ENCODE assay signal across 16 mouse cellular contexts in genomic region chr6:86053594-86053993, GRCm38 (mm10). TPM values are rescaled to one million over a fixed set of nuclear protein-coding genes. Genes with fewer than 3 reads are reported as not detected.
DNase-seq lines count a peak whose midpoint lies in the region; ATAC-seq and TF ChIP-seq lines count a peak whose summit lies in the region.
"Had no signal": no experiment of that assay in that cellular context is flagged by ENCODE, and none has a peak within 500 bp of the region (broad histone marks: within the 10 kb centered on the region; RNA-seq: fewer than 3 reads in every experiment).

No protein-coding gene starts in this region.

- no peaks in the 10 kb centered on the region for H3K27me3 ChIP-seq in heart, embryonic 16.5 days (ENCODE audit: control insufficient read depth, insufficient read depth, low read length)
- no peaks in the 10 kb centered on the region for H3K27me3 ChIP-seq in forebrain, embryonic 15.5 days
- H3K27me3 ChIP-seq in liver, embryonic 12.5 days (replicated peaks), result peaks cover 16% of the 10 kb centered on the region; the same call in 1 of the 2 replicates
- H3K27me3 ChIP-seq in midbrain, postnatal 0 days (ENCODE audit: insufficient read depth, low read length), result no peaks in the 10 kb centered on the region
- no peaks in the 10 kb centered on the region for H3K27me3 ChIP-seq in thymus, adult 2 months (ENCODE audit: control insufficient read depth, insufficient read depth, low read length)

- 50% methylated on average over 5 of the region's 5 CpGs for WGBS in heart, embryonic 16.5 days
- 50% methylated on average over 5 of the region's 5 CpGs for WGBS in forebrain, embryonic 15.5 days
- WGBS in liver, embryonic 12.5 days (ENCODE audit: insufficient replicate concordance), result 27% methylated on average over 5 of the region's 5 CpGs
- 44% methylated on average over 5 of the region's 5 CpGs for WGBS in midbrain, postnatal 0 days
- 89% methylated on average over 5 of the region's 5 CpGs for WGBS in thymus, adult 2 months

- H3K27ac ChIP-seq in heart, embryonic 16.5 days (ENCODE audit: low read length), result no peak overlapping the region
- H3K27ac ChIP-seq in forebrain, embryonic 15.5 days (replicated peaks), result peak overlapping the region; percentile 94
- H3K27ac ChIP-seq in liver, embryonic 12.5 days, result peak overlapping the region; percentile 26; the same call in 1 of the 2 replicates
- H3K27ac ChIP-seq in midbrain, postnatal 0 days (ENCODE audit: low read depth, low read length), result peak overlapping the region; percentile 98
- no peak overlapping the region for H3K27ac ChIP-seq in thymus, adult 2 months (ENCODE audit: control insufficient read depth, insufficient read depth, low read length)

- ATAC-seq in heart, embryonic 16.5 days (replicated peaks; ENCODE audit: extremely low read depth, insufficient read depth, low FRiP score), result 0 out of 2 replicates have a peak, but pooled peaks have one; percentile 32
- ATAC-seq in forebrain, embryonic 15.5 days (replicated peaks), result no peak
- peak; percentile 79 for ATAC-seq in liver, embryonic 12.5 days
- ATAC-seq in midbrain, postnatal 0 days (ENCODE audit: low FRiP score), result no peak
- ATAC-seq: activated CD4-positive, CD25-positive, alpha-beta regulatory T cell, adult 4 months had no signal

- H3K4me1 ChIP-seq in heart, embryonic 16.5 days (ENCODE audit: control insufficient read depth, insufficient read depth, low read length), result peaks cover 5% of the 10 kb centered on the region; the same call in 1 of the 2 replicates
- H3K4me1 ChIP-seq in forebrain, embryonic 15.5 days, result peaks cover 84% of the 10 kb centered on the region
- H3K4me1 ChIP-seq in liver, embryonic 12.5 days, result peaks cover 42% of the 10 kb centered on the region
- H3K4me1 ChIP-seq in midbrain, postnatal 0 days (ENCODE audit: insufficient read depth, low read length), result peaks cover 26% of the 10 kb centered on the region
- H3K4me1 ChIP-seq in thymus, adult 2 months (replicated peaks; ENCODE audit: control insufficient read depth, insufficient read depth, low read length), result no peaks in the 10 kb centered on the region

- no peak overlapping the region for H3K9ac ChIP-seq in heart, embryonic 16.5 days (ENCODE audit: low read length)
- H3K9ac ChIP-seq in forebrain, embryonic 15.5 days (replicated peaks), result peak overlapping the region; percentile 32
- peak overlapping the region; percentile 14; the same call in 1 of the 2 replicates for H3K9ac ChIP-seq in liver, embryonic 12.5 days
- peak overlapping the region; percentile 2; the same call in 1 of the 2 replicates for H3K9ac ChIP-seq in midbrain, postnatal 0 days (replicated peaks; ENCODE audit: low read length, poor library complexity, severe bottlenecking)

- H3K9me3 ChIP-seq in heart, embryonic 16.5 days (replicated peaks; ENCODE audit: control insufficient read depth, low read length), result no peaks in the 10 kb centered on the region
- H3K9me3 ChIP-seq in forebrain, embryonic 15.5 days, result no peaks in the 10 kb centered on the region
- no peaks in the 10 kb centered on the region for H3K9me3 ChIP-seq in liver, embryonic 12.5 days (replicated peaks)
- H3K9me3 ChIP-seq in midbrain, postnatal 0 days (ENCODE audit: low read length), result no peaks in the 10 kb centered on the region
- H3K9me3 ChIP-seq: G1E had no signal

- H3K4me3 ChIP-seq in heart, embryonic 16.5 days (ENCODE audit: low read length), result no peak overlapping the region
- H3K4me3 ChIP-seq in forebrain, embryonic 15.5 days, result no peak overlapping the region
- no peak overlapping the region for H3K4me3 ChIP-seq in liver, embryonic 12.5 days
- H3K4me3 ChIP-seq in midbrain, postnatal 0 days (ENCODE audit: low read depth, low read length), result no peak overlapping the region
- no peak overlapping the region for H3K4me3 ChIP-seq in thymus, adult 2 months (ENCODE audit: control insufficient read depth, insufficient read depth, low read length)

- no peak for TF ChIP-seq POLR2A in thymus, adult 2 months (IDR thresholded peaks at IDR 0.05; ENCODE audit: control insufficient read depth, extremely low read depth, insufficient read depth, low read length, poor library complexity)

- no peak for DNase-seq in heart, adult 11 months
- DNase-seq in midbrain, postnatal 0 days (ENCODE audit: low spot score), result no peak
- no peak for DNase-seq in kidney, adult 8-10 months
- no peak for DNase-seq in thymus, adult 2 months
- DNase-seq in yolk sac, embryonic 10.5 days (ENCODE audit: low spot score), result no peak
- DNase-seq: kidney, postnatal 36 days; lung, postnatal 4 days; thymus, adult 18-20 months had no signal

- TF ChIP-seq CTCF in midbrain, postnatal 0 days (IDR thresholded peaks at IDR 0.05), result no peak
- no peak for TF ChIP-seq CTCF in thymus, adult 2 months (IDR thresholded peaks at IDR 0.05; ENCODE audit: borderline replicate concordance, control insufficient read depth, extremely low read depth, insufficient read depth, low read length, poor library complexity)

- H3K4me2 ChIP-seq in heart, embryonic 16.5 days (ENCODE audit: low read depth, low read length), result no peak overlapping the region
- H3K4me2 ChIP-seq in forebrain, embryonic 15.5 days (replicated peaks), result 0 out of 2 replicates have a peak overlapping the region, but pooled peaks have one; percentile 32
- peak overlapping the region; percentile 25; the same call in 1 of the 2 replicates for H3K4me2 ChIP-seq in liver, embryonic 12.5 days
- no peak overlapping the region for H3K4me2 ChIP-seq in midbrain, postnatal 0 days (ENCODE audit: low read depth, low read length, poor library complexity, severe bottlenecking)

- H3K36me3 ChIP-seq in heart, embryonic 16.5 days (ENCODE audit: control insufficient read depth, insufficient read depth), result no peaks in the 10 kb centered on the region
- no peaks in the 10 kb centered on the region for H3K36me3 ChIP-seq in forebrain, embryonic 15.5 days
- H3K36me3 ChIP-seq in liver, embryonic 12.5 days, result no peaks in the 10 kb centered on the region
- no peaks in the 10 kb centered on the region for H3K36me3 ChIP-seq in midbrain, postnatal 0 days (ENCODE audit: insufficient read depth, low read length)
- H3K36me3 ChIP-seq in thymus, adult 2 months (ENCODE audit: control insufficient read depth, insufficient read depth, low read length), result no peaks in the 10 kb centered on the region
- H3K36me3 ChIP-seq: G1E had no signal

RNA-seq across cellular contexts. Expression of gene Add2, which starts 25.1 kb away (rescaled TPM):
- polyA plus RNA-seq in heart, embryonic 16.5 days (2015; fragmentation: Nextera tagmentation; extraction: Ambion mirVana), result 1.7 and 2.2 TPM in 2 replicates
- polyA plus RNA-seq in forebrain, embryonic 15.5 days (2015; fragmentation: Nextera tagmentation; extraction: Ambion mirVana), result 224 and 230 TPM in 2 replicates
- 96.9 and 97.2 TPM in 2 replicates for polyA plus RNA-seq in liver, embryonic 12.5 days (2016; fragmentation: Nextera tagmentation; extraction: Ambion mirVana)
- 159 and 196 TPM in 2 replicates for total RNA-seq in midbrain, postnatal 0 days (2014; rRNA removed)
- 118 and 124 TPM in 2 replicates for polyA plus RNA-seq in midbrain, postnatal 0 days (2015; fragmentation: Nextera tagmentation; extraction: Ambion mirVana)
- 0.08 and 0.31 TPM in 2 replicates for polyA plus RNA-seq in thymus, adult 2 months (2012; rRNA removed)
- polyA plus RNA-seq: activated CD4-positive, CD25-positive, alpha-beta regulatory T cell, adult 4 months had no signal

RNA-seq across cellular contexts. Expression of gene Figla, which starts 37.6 kb away (rescaled TPM):
- polyA plus RNA-seq in heart, embryonic 16.5 days (2015; fragmentation: Nextera tagmentation; extraction: Ambion mirVana), result not detected in 2 replicates
- polyA plus RNA-seq in forebrain, embryonic 15.5 days (2015; fragmentation: Nextera tagmentation; extraction: Ambion mirVana), result not detected in 2 replicates
- not detected in 2 replicates for polyA plus RNA-seq in liver, embryonic 12.5 days (2016; fragmentation: Nextera tagmentation; extraction: Ambion mirVana)
- not detected in 2 replicates for total RNA-seq in midbrain, postnatal 0 days (2014; rRNA removed)
- polyA plus RNA-seq in midbrain, postnatal 0 days (2015; fragmentation: Nextera tagmentation; extraction: Ambion mirVana), result not detected in 2 replicates
- polyA plus RNA-seq in thymus, adult 2 months (2012; rRNA removed), result not detected in 2 replicates
- total RNA-seq: G1E; granulocyte monocyte progenitor cell, adult 5-6 weeks had no signal
- polyA plus RNA-seq: activated CD4-positive, CD25-positive, alpha-beta regulatory T cell, adult 4 months; G1E; limb, embryonic 11.5 days; small intestine, adult 2 months had no signal

Comparison
In these comparisons a context has a peak if more than half of its experiments do, and no peak if none do; other contexts are left out.
1. ATAC-seq: peak in heart, embryonic 16.5 days (single experiment) and liver, embryonic 12.5 days (single experiment); none in forebrain, embryonic 15.5 days (single experiment) and midbrain, postnatal 0 days (single experiment).
2. H3K27ac ChIP-seq: peak in forebrain, embryonic 15.5 days (single experiment), liver, embryonic 12.5 days (single experiment) and midbrain, postnatal 0 days (single experiment); none in heart, embryonic 16.5 days (single experiment) and thymus, adult 2 months (single experiment).
3. H3K4me2 ChIP-seq: peak in forebrain, embryonic 15.5 days (single experiment) and liver, embryonic 12.5 days (single experiment); none in heart, embryonic 16.5 days (single experiment) and midbrain, postnatal 0 days (single experiment).
4. RNA of gene Add2, which starts 25.1 kb away (polyA plus RNA-seq): 224 to 230 TPM in forebrain, embryonic 15.5 days, 118 to 124 TPM in midbrain, postnatal 0 days and 96.9 to 97.2 TPM in liver, embryonic 12.5 days; 1.7 to 2.2 TPM in heart, embryonic 16.5 days and 0.08 to 0.31 TPM in thymus, adult 2 months; every median in the first group is over 10 times any median in the second.